Mouse (Mus musculus) forelimb bud, embryonic 11.5 days (tissue): ENCODE measurements around the gene Tbc1d16.

Source experiments
- DNase-seq: peaks from one replicate; pipeline ENCODE4 v3.0.0-alpha.2; 2012; ENCODE audit warnings: low read depth, low spot score

Gene Tbc1d16

GRCm38 (mm10) chr11:119176389-119177179 is 51.7 kb downstream of the Tbc1d16 start:
- no peak for DNase-seq

GRCm38 (mm10) chr11:119171588-119171987 is 56.7 kb downstream of the Tbc1d16 start:
- DNase-seq = no peak

GRCm38 (mm10) chr11:119168851-119169250 is 59.4 kb downstream of the Tbc1d16 start:
- no peak for DNase-seq

GRCm38 (mm10) chr11:119165995-119166394 is 62.3 kb downstream of the Tbc1d16 start:
- DNase-seq = no peak

- DNase-seq = no peak
These were observed 63.9 kb downstream of the Tbc1d16 start for GRCm38 (mm10) chr11:119164375-119164774.

- no peak for DNase-seq
These were observed 64.6 kb downstream of the Tbc1d16 start for GRCm38 (mm10) chr11:119163734-119163992.

GRCm38 (mm10) chr11:119162959-119163733 is 65.2 kb downstream of the Tbc1d16 start:
- no peak for DNase-seq

- DNase-seq = no peak
These were observed 66.6 kb downstream of the Tbc1d16 start for GRCm38 (mm10) chr11:119161665-119162064.

GRCm38 (mm10) chr11:119160050-119160449 is 68.2 kb downstream of the Tbc1d16 start:
- no peak for DNase-seq

GRCm38 (mm10) chr11:119159496-119159895 is 68.8 kb downstream of the Tbc1d16 start:
- no peak for DNase-seq

- DNase-seq = peak; percentile 66
These were observed 70.7 kb downstream of the Tbc1d16 start for GRCm38 (mm10) chr11:119157377-119158189.

GRCm38 (mm10) chr11:119156481-119157254 is 71.6 kb downstream of the Tbc1d16 start:
- no peak for DNase-seq

GRCm38 (mm10) chr11:119155638-119156480 is 72.4 kb downstream of the Tbc1d16 start:
- no peak for DNase-seq

- DNase-seq = peak; percentile 50
These were observed 75.9 kb downstream of the Tbc1d16 start for GRCm38 (mm10) chr11:119152321-119152831.

GRCm38 (mm10) chr11:119151073-119151607 is 77.2 kb downstream of the Tbc1d16 start:
- no peak for DNase-seq

GRCm38 (mm10) chr11:119150442-119150841 is 77.9 kb downstream of the Tbc1d16 start:
- no peak for DNase-seq

- no peak for DNase-seq
These were observed 79.5 kb downstream of the Tbc1d16 start for GRCm38 (mm10) chr11:119148829-119149228.

- DNase-seq = no peak
These were observed 81.1 kb downstream of the Tbc1d16 start for GRCm38 (mm10) chr11:119147153-119147552.

- no peak for DNase-seq
These were observed 82.2 kb downstream of the Tbc1d16 start for GRCm38 (mm10) chr11:119146140-119146539.
